Mouse (Mus musculus): ENCODE data around the gene Zfp317. TPM values are rescaled to one million over a fixed set of nuclear protein-coding genes. Genes with fewer than 3 reads are reported as not detected.
"Not testable (repeated sequence)": the region's sequence is repeated elsewhere in the genome, so short reads cannot be mapped to it uniquely, and the experiment has no call there.

Zfp317 gene
- total RNA-seq (2021) = 10 to 100 TPM; 19.8 to 22.2 TPM
- long read RNA-seq, experiment 1, partial matches to known transcripts = 0 of 5 reads
- long read RNA-seq, experiment 1, other reads (novel, unspliced or antisense) = 3 of 5 reads
- long read RNA-seq, experiment 2, partial matches to known transcripts = 1 of 5 reads
- long read RNA-seq, experiment 2, other reads (novel, unspliced or antisense) = 3 of 5 reads

DNA sequence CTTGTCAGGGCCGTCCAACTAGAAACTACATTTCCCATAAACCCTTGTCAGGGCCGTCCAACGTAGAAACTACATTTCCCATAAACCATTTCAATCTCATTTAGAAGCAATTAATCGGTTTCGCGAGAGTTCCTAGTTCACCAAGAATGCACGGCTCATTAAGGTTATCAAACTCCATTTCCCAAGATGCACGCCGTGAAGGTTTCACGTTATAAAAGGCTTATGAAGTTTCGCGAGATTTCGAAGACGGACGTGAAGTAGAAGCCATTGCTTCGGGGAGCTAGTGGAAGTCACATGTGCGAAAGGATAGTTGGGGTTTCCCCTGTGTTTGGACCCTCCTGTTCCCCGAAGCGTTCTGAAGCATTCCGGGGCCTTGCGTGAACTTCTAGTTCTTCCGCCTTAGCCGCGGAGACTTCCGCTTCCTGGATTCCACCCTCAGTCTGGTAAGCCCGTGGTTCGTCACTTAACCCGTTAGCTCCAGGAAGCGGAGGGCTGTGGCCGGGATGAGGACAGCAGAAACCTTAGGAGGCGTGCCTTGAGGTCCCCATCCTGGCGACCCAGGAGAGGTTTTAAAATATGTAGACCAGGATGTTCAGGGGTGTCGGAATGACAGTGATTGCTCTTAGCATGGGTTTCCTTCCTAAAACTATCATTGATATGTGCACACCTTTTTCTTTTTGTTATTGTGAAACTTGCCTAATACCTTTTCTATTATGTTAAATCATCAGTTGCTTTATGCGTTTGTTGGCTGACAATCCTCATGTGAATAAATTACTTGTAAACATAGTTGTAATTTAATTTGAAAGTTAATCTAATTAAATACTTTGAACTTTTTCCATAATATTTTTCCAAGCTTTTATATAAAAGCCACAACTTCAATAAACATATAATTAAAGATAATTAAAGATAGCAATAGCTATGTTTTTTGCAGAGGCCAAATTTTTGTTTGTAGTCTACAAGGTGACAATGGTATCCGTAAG, at the start of gene Zfp317:
TSS of gene Zfp317 (plus strand) at position 260 of the 980 bp plus-strand sequence.
- DNase-seq = peak; percentile 80 to 83

DNA sequence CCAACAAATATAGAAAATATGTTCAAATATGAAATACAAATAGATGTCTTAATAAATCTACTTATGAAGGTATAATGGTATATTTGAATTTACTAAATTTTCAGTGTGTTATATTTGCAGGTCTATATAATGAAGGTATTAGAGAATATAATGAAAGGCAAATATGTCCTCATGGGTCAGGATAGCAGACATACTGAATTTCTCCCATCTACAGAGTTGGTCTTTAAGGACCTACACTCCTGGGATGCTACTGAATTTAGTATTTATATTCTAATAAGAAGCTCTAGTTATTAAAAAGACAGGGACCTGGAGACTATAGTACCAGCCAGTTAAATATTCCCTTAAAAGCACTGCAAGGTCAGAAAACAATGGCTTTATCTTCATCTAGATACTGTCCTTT, 39.6 kb upstream of the Zfp317 start, which contains the start of gene Olfr855:
TSS of gene Olfr855 (plus strand) at position 301 of the 400 bp plus-strand sequence.
- no peak for DNase-seq

DNA sequence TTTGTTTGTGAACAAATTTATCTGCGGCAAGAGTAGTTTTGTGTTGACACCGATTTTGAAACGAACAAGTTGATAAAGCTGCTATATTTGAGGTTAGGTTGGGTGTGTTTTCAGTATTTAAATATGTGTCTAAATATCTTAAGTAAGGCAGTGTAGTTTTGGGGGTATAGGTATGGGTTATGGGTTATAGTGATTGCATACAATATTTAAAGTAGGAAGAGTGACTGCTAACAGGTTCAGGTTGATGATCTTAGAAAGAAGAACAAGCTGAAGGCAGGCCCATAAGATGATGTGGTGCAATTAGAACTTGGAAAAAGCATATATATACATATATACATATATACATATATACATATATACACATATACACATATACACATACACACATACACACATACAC, 605 bp upstream of the Zfp317 start:
- DNase-seq = no peak

DNA sequence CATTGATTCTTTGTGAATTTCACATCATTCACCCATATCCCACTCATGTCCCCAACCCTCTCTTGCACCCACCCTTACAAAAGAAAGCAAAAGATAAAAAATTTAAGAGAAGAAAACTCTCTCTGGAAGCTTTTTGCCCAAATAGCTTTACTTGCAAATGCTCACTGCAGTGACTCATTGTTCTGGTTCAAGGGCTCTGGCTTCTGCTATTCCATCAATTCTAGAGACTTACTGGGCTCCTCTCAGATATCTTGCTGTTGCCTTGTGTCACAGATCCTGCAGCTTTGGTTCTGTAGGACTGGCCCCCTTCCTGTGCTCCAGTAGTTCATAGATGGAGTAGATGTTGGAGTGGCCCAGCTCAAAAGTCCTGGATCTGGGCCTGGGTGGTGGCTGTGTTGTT, 7.7 kb downstream of the Zfp317 start:
- DNase-seq = peak in 1 of 2 experiments; percentile 4

DNA sequence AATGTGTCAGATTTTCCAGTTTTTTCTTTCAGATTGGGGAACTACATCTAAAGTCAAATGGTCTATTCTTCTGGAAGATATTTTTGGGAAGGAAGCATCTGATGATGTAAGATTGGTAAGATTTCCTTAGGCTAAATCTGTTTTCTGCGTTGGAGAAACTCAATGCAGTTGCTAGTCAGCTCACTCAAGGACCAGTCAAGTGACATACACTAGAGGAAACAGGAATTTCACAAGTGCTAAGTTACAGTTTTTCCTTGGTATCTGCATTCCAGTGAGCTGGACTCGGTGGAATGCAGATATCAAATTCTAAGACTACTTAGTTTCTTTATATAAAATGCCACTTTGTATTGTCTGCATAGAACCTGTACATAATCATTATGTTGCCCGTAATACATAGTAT, 23.3 kb downstream of the Zfp317 start:
- DNase-seq = no peak

DNA sequence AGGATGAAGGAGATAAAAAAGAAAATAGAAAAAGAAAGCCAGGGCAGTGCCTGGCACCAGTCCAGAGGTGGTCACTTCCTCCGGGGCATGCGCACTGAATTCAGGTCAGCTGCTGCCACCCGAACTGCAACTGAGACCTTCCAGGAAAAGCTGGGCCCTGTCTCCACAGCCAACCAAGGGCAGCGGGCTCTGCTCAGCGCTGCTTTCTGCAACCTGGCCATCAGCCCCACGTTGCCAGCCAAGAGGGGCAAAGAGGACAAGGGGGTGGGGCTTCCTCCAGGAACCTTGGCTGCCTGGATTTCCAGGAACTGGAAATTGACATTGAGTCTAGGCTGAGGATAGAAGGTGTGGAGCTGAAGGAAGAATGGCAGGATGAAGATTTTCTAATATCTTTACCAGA, 68.4 kb downstream of the Zfp317 start:
- DNase-seq = peak in 1 of 2 experiments; percentile 1

DNA sequence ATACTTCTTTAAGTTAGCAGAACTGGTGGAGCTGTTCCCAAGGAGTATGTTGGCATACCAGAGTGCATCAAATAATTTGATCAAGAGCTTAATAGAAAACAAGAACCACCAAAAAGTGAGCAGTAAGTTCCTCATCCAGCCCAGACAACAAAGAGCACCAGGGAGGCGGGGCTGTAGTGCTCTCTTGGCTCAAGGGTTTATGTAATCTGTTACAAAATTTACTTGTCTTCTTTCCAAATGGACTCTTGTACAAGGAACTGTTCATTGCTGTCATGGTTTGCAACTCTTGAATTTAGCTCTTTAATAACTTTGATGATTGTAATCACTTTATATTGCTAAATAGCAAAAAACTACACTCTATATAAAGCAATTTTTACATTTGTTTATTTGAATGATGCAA, 69.5 kb downstream of the Zfp317 start:
- no peak for DNase-seq

DNA sequence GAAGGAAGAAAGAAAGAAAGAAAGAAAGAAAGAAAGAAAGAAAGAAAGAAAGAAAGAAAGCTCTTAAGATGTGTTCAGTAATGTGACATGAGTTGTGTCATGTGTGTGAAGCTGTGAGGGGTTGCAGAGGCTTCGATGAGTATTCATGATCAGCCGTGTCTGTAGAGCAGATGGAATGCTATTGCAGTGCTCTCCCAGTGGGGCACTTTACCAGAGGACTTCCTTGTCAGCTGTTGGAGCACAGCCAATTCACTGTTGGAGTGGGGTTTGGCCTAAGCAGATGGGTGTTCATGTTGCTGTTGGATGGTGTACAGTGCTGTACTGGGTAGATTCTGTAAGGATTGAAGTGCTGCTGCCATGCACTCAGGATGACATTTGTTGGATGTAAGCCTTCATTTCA, 70.5 kb downstream of the Zfp317 start:
- no peak for DNase-seq

DNA sequence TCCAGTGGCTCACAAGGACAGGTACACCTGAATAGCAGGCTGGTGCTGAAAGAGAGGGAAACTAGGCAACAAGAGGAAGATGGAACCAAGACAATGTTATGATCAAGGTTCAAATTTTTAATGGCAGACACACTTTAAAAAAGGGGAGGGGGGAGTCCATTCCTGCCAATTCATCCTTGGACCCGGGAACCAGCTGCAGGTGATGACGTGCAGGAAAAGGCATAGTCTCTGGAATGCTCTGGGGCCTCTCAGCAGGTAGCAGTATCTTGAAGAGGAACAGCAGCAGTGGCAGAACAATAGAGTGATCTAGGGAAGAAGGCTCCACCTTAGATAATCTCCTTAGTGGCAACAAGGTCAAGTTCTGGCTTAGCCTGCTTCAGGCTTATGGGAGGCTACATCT, 72.4 kb downstream of the Zfp317 start:
- not testable (repeated sequence) for DNase-seq

DNA sequence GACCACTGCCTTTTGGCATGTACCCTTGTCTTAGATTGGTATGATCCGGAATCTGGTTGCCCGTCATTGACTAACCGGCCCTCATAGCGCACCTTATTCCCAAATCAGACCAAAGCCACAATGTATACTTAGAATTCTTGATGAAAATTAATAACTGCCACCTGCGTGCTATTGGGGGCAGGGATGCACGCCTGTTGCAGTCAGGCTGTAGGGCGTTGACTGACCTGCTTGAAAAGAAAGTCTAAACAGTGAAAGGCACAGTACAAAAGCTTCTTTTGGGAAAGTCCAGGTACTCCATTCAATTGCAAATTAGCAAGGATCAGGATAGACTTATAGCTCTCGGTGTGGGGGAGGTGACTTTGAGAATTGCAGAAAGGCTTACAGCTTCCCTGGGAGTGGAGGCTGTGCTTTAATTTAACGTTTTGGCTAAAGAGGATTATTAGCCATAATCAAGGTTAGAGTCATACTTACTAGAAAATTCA, 73.0 kb downstream of the Zfp317 start:
- DNase-seq = not testable (repeated sequence)

Other genes starting within 250 kb of the Zfp317 start
- gene Olfr847, start 243.4 kb upstream of the Zfp317 start, total RNA-seq (2021) = not detected
- gene Olfr849, start 181.8 kb upstream of the Zfp317 start, total RNA-seq (2021) = not detected
- gene Olfr850, start 143.9 kb upstream of the Zfp317 start, total RNA-seq (2021) = not detected
- gene Olfr851, start 128.8 kb upstream of the Zfp317 start, total RNA-seq (2021) = not detected
- gene Olfr853, start 81.0 kb upstream of the Zfp317 start, total RNA-seq (2021) = not detected
- not detected for gene Olfr854, start 54.7 kb upstream of the Zfp317 start, total RNA-seq (2021)
- not detected for gene Olfr855, start 39.5 kb upstream of the Zfp317 start, total RNA-seq (2021)
- not detected for gene Olfr857, start 87.3 kb downstream of the Zfp317 start, total RNA-seq (2021)
- gene Olfr58, start 158.2 kb downstream of the Zfp317 start, total RNA-seq (2021) = not detected
- gene Olfr859, start 182.8 kb downstream of the Zfp317 start, total RNA-seq (2021) = not detected
- gene Olfr860, start 227.6 kb downstream of the Zfp317 start, total RNA-seq (2021) = not detected